ENCODE assay signal across 12 mouse cellular contexts in genomic region chr9:105737448-105737847, GRCm38 (mm10).
DNase-seq lines count a peak whose midpoint lies in the region; ATAC-seq and TF ChIP-seq lines count a peak whose summit lies in the region.
"Had no signal": no experiment of that assay in that cellular context is flagged by ENCODE, and none has a peak within 500 bp of the region (broad histone marks: within the 10 kb centered on the region; RNA-seq: fewer than 3 reads in every experiment).

No protein-coding gene starts in this region.

- DNase-seq in hindbrain, postnatal 0 days (ENCODE audit: low spot score), result peak; percentile 46
- DNase-seq in ZHBTc4 (ENCODE audit: low read depth, low spot score), result peak; percentile 10
- DNase-seq in spleen, adult 12 weeks (ENCODE audit: low spot score), result no peak
- DNase-seq in left cerebral cortex, adult 8-10 months (ENCODE audit: low spot score in 2 of 2), result no peak
- DNase-seq: cerebellum, postnatal 36 days; right cerebral cortex, adult 18-20 months had no signal

- no peaks in the 10 kb centered on the region for H3K9me3 ChIP-seq in hindbrain, postnatal 0 days (ENCODE audit: low read length)
- no peaks in the 10 kb centered on the region for H3K9me3 ChIP-seq in hindbrain, embryonic 13.5 days
- no peaks in the 10 kb centered on the region for H3K9me3 ChIP-seq in embryonic facial prominence, embryonic 15.5 days (replicated peaks)
- H3K9me3 ChIP-seq in lung, embryonic 15.5 days, result no peaks in the 10 kb centered on the region

- H3K9ac ChIP-seq in hindbrain, postnatal 0 days (replicated peaks; ENCODE audit: low read length), result no peak overlapping the region
- no peak overlapping the region for H3K9ac ChIP-seq in hindbrain, embryonic 13.5 days
- no peak overlapping the region for H3K9ac ChIP-seq in embryonic facial prominence, embryonic 15.5 days
- no peak overlapping the region for H3K9ac ChIP-seq in lung, embryonic 15.5 days

- H3K4me1 ChIP-seq in hindbrain, postnatal 0 days (ENCODE audit: insufficient read depth, low read length), result 0 out of 2 replicates have a peak, but pooled peaks cover 6% of the 10 kb centered on the region
- H3K4me1 ChIP-seq in hindbrain, embryonic 13.5 days (replicated peaks), result peaks cover 15% of the 10 kb centered on the region
- H3K4me1 ChIP-seq in embryonic facial prominence, embryonic 15.5 days, result peaks cover 6% of the 10 kb centered on the region; the same call in 1 of the 2 replicates
- no peaks in the 10 kb centered on the region for H3K4me1 ChIP-seq in lung, embryonic 15.5 days

- H3K27ac ChIP-seq in hindbrain, postnatal 0 days, result no peak overlapping the region
- H3K27ac ChIP-seq in hindbrain, embryonic 13.5 days, result no peak overlapping the region
- H3K27ac ChIP-seq in embryonic facial prominence, embryonic 15.5 days (replicated peaks), result no peak overlapping the region
- H3K27ac ChIP-seq in lung, embryonic 15.5 days, result no peak overlapping the region

- peak; percentile 51 for TF ChIP-seq CTCF in hindbrain, postnatal 0 days (IDR thresholded peaks at IDR 0.05; ENCODE audit: low read depth)

- H3K4me2 ChIP-seq in hindbrain, postnatal 0 days (ENCODE audit: low read depth, low read length), result no peak overlapping the region
- no peak overlapping the region for H3K4me2 ChIP-seq in hindbrain, embryonic 13.5 days
- no peak overlapping the region for H3K4me2 ChIP-seq in embryonic facial prominence, embryonic 15.5 days (replicated peaks)
- H3K4me2 ChIP-seq in lung, embryonic 15.5 days, result no peak overlapping the region

- WGBS in hindbrain, postnatal 0 days, result 42% methylated on average over 8 of the region's 8 CpGs
- WGBS in hindbrain, embryonic 13.5 days, result 48% methylated on average over 8 of the region's 8 CpGs
- WGBS in embryonic facial prominence, embryonic 15.5 days, result 34% methylated on average over 8 of the region's 8 CpGs
- 26% methylated on average over 8 of the region's 8 CpGs for WGBS in lung, embryonic 15.5 days

- ATAC-seq in hindbrain, postnatal 0 days, result no peak
- no peak for ATAC-seq in hindbrain, embryonic 13.5 days (ENCODE audit: low FRiP score)
- ATAC-seq in embryonic facial prominence, embryonic 15.5 days (ENCODE audit: insufficient number of reproducible peaks, low FRiP score, low TSS enrichment, low read depth), result peak; percentile 65; the same call in 1 of the 2 replicates
- ATAC-seq in lung, embryonic 15.5 days (ENCODE audit: borderline replicate concordance, extremely low read depth, low FRiP score, low TSS enrichment), result 0 out of 2 replicates have a peak, but pooled peaks have one; percentile 23
- ATAC-seq in CD4-positive, CD25-positive, alpha-beta regulatory T cell, adult 4 months, result no peak
- ATAC-seq: inflammation-experienced regulatory T-cells, adult 6 months; Patski had no signal

- no peaks in the 10 kb centered on the region for H3K36me3 ChIP-seq in hindbrain, postnatal 0 days (ENCODE audit: insufficient read depth, low read length)
- no peaks in the 10 kb centered on the region for H3K36me3 ChIP-seq in hindbrain, embryonic 13.5 days
- no peaks in the 10 kb centered on the region for H3K36me3 ChIP-seq in embryonic facial prominence, embryonic 15.5 days
- no peaks in the 10 kb centered on the region for H3K36me3 ChIP-seq in lung, embryonic 15.5 days

- no peaks in the 10 kb centered on the region for H3K27me3 ChIP-seq in hindbrain, postnatal 0 days (ENCODE audit: insufficient read depth, low read length)
- H3K27me3 ChIP-seq in hindbrain, embryonic 13.5 days, result no peaks in the 10 kb centered on the region
- H3K27me3 ChIP-seq in embryonic facial prominence, embryonic 15.5 days, result no peaks in the 10 kb centered on the region
- H3K27me3 ChIP-seq in lung, embryonic 15.5 days, result no peaks in the 10 kb centered on the region

- no peak overlapping the region for H3K4me3 ChIP-seq in hindbrain, postnatal 0 days (ENCODE audit: low read length)
- H3K4me3 ChIP-seq in hindbrain, embryonic 13.5 days, result no peak overlapping the region
- H3K4me3 ChIP-seq in embryonic facial prominence, embryonic 15.5 days (replicated peaks), result no peak overlapping the region
- no peak overlapping the region for H3K4me3 ChIP-seq in lung, embryonic 15.5 days

Comparison
In these comparisons a context has a peak if more than half of its experiments do, and no peak if none do; other contexts are left out.
1. ATAC-seq: peak in embryonic facial prominence, embryonic 15.5 days (single experiment) and lung, embryonic 15.5 days (single experiment); none in hindbrain, postnatal 0 days (single experiment), hindbrain, embryonic 13.5 days (single experiment) and CD4-positive, CD25-positive, alpha-beta regulatory T cell, adult 4 months (single experiment).
2. DNase-seq: peak in hindbrain, postnatal 0 days (single experiment) and ZHBTc4 (single experiment); none in spleen, adult 12 weeks (single experiment) and left cerebral cortex, adult 8-10 months (0 of 2).